Mouse (Mus musculus) mesoderm, embryonic 11.5 days (tissue): Measurements from ENCODE around the gene Atl2.

ENCODE experiments used
- DNase-seq: peaks from one replicate; pipeline ENCODE4 v3.0.0-alpha.2; 2012; ENCODE audit warnings: low read depth, low spot score

The Atl2 gene

GRCm38 (mm10) chr17:79824406-79824805, 71.5 kb downstream of the Atl2 start:
- DNase-seq = no peak

GRCm38 (mm10) chr17:79818884-79819283, 77.0 kb downstream of the Atl2 start:
- DNase-seq = no peak

GRCm38 (mm10) chr17:79817995-79818394, 77.9 kb downstream of the Atl2 start:
- DNase-seq = peak; percentile 78

GRCm38 (mm10) chr17:79817551-79817950, 78.4 kb downstream of the Atl2 start:
- DNase-seq = no peak

GRCm38 (mm10) chr17:79816896-79817295, 79.0 kb downstream of the Atl2 start:
- DNase-seq = no peak

GRCm38 (mm10) chr17:79810421-79810820, 85.5 kb downstream of the Atl2 start:
- DNase-seq = no peak

GRCm38 (mm10) chr17:79809491-79810316, 86.2 kb downstream of the Atl2 start:
- no peak for DNase-seq

- no peak for DNase-seq
Observed at GRCm38 (mm10) chr17:79807237-79807930, 88.5 kb downstream of the Atl2 start.

GRCm38 (mm10) chr17:79804747-79805146, 91.2 kb downstream of the Atl2 start:
- no peak for DNase-seq

GRCm38 (mm10) chr17:79802056-79802455, 93.9 kb downstream of the Atl2 start:
- no peak for DNase-seq

- no peak for DNase-seq
Observed at GRCm38 (mm10) chr17:79798831-79799230, 97.1 kb downstream of the Atl2 start.
